ENCODE assay signal across 19 mouse cellular contexts in genomic region chr14:35197371-35197770, GRCm38 (mm10).
DNase-seq lines count a peak whose midpoint lies in the region; ATAC-seq lines count a peak whose summit lies in the region.
"Had no signal": no experiment of that assay in that cellular context is flagged by ENCODE, and none has a peak within 500 bp of the region (broad histone marks: within the 10 kb centered on the region; RNA-seq: fewer than 3 reads in every experiment).

No protein-coding gene starts in this region.

- ATAC-seq in intestine, embryonic 15.5 days = peak; percentile 94
- ATAC-seq in intestine, embryonic 16.5 days = peak; percentile 98
- peak; percentile 62 for ATAC-seq in stomach, embryonic 16.5 days (ENCODE audit: insufficient read depth, low FRiP score)
- no peak for ATAC-seq in forebrain, embryonic 11.5 days (replicated peaks; ENCODE audit: low FRiP score)
- ATAC-seq: forebrain, embryonic 14.5 days; forebrain, embryonic 16.5 days had no signal

- no peak for DNase-seq in frontal cortex, postnatal 14 days (ENCODE audit: low spot score in 2 of 2)
- no peak for DNase-seq in kidney, postnatal 4 days
- DNase-seq in forebrain, embryonic 11.5 days (ENCODE audit: low spot score) = no peak
- DNase-seq: adrenal gland, adult 2 months; adrenal gland, postnatal 10 days; adrenal gland, postnatal 25 days; cerebellum, adult 11-12 months; cerebellum, adult 2 months; cerebellum, adult 9-10 months; cerebellum, postnatal 10 days; cerebellum, postnatal 25 days had no signal

- H3K27me3 ChIP-seq in intestine, embryonic 15.5 days (replicated peaks) = no peaks in the 10 kb centered on the region
- no peaks in the 10 kb centered on the region for H3K27me3 ChIP-seq in intestine, embryonic 16.5 days (replicated peaks; ENCODE audit: control insufficient read depth, insufficient read depth, low read length)
- no peaks in the 10 kb centered on the region for H3K27me3 ChIP-seq in stomach, embryonic 16.5 days (ENCODE audit: control insufficient read depth, insufficient read depth, low read length)
- H3K27me3 ChIP-seq in forebrain, embryonic 11.5 days (ENCODE audit: control insufficient read depth, insufficient read depth, low read length) = no peaks in the 10 kb centered on the region
- H3K27me3 ChIP-seq: embryonic facial prominence, embryonic 12.5 days; forebrain, embryonic 12.5 days had no signal

- no peak overlapping the region for H3K27ac ChIP-seq in intestine, embryonic 15.5 days
- H3K27ac ChIP-seq in intestine, embryonic 16.5 days (ENCODE audit: low read length) = no peak overlapping the region
- H3K27ac ChIP-seq in stomach, embryonic 16.5 days (ENCODE audit: low read length) = no peak overlapping the region
- H3K27ac ChIP-seq in forebrain, embryonic 11.5 days (ENCODE audit: low read depth, low read length) = no peak overlapping the region
- H3K27ac ChIP-seq: embryonic facial prominence, embryonic 10.5 days; embryonic facial prominence, embryonic 12.5 days; forebrain, embryonic 12.5 days had no signal

- no peaks in the 10 kb centered on the region for H3K4me1 ChIP-seq in intestine, embryonic 15.5 days (replicated peaks)
- no peaks in the 10 kb centered on the region for H3K4me1 ChIP-seq in intestine, embryonic 16.5 days (ENCODE audit: control insufficient read depth, insufficient read depth, low read length)
- no peaks in the 10 kb centered on the region for H3K4me1 ChIP-seq in stomach, embryonic 16.5 days (ENCODE audit: control insufficient read depth, insufficient read depth, low read length)
- H3K4me1 ChIP-seq in forebrain, embryonic 11.5 days (replicated peaks; ENCODE audit: control insufficient read depth, insufficient read depth, low read length) = no peaks in the 10 kb centered on the region
- H3K4me1 ChIP-seq: embryonic facial prominence, embryonic 10.5 days; embryonic facial prominence, embryonic 12.5 days; forebrain, embryonic 12.5 days had no signal

- 59% methylated on average over 3 of the region's 3 CpGs for WGBS in intestine, embryonic 15.5 days
- 50% methylated on average over 3 of the region's 3 CpGs for WGBS in intestine, embryonic 16.5 days
- WGBS in stomach, embryonic 16.5 days = 68% methylated on average over 3 of the region's 3 CpGs
- WGBS in forebrain, embryonic 11.5 days = 92% methylated on average over 3 of the region's 3 CpGs

- H3K9me3 ChIP-seq in intestine, embryonic 15.5 days = no peaks in the 10 kb centered on the region
- no peaks in the 10 kb centered on the region for H3K9me3 ChIP-seq in intestine, embryonic 16.5 days (ENCODE audit: control insufficient read depth, low read length)
- no peaks in the 10 kb centered on the region for H3K9me3 ChIP-seq in stomach, embryonic 16.5 days (replicated peaks; ENCODE audit: control insufficient read depth, low read length)
- no peaks in the 10 kb centered on the region for H3K9me3 ChIP-seq in forebrain, embryonic 11.5 days (ENCODE audit: control insufficient read depth, low read length)
- H3K9me3 ChIP-seq: embryonic facial prominence, embryonic 10.5 days; embryonic facial prominence, embryonic 12.5 days; forebrain, embryonic 12.5 days had no signal

- H3K36me3 ChIP-seq in intestine, embryonic 15.5 days = no peaks in the 10 kb centered on the region
- H3K36me3 ChIP-seq in intestine, embryonic 16.5 days (ENCODE audit: control insufficient read depth, insufficient read depth, low read length) = no peaks in the 10 kb centered on the region
- H3K36me3 ChIP-seq in stomach, embryonic 16.5 days (ENCODE audit: control insufficient read depth, insufficient read depth, low read length) = no peaks in the 10 kb centered on the region
- no peaks in the 10 kb centered on the region for H3K36me3 ChIP-seq in forebrain, embryonic 11.5 days (ENCODE audit: control insufficient read depth, insufficient read depth, low read length)
- H3K36me3 ChIP-seq: embryonic facial prominence, embryonic 10.5 days; embryonic facial prominence, embryonic 12.5 days; forebrain, embryonic 12.5 days had no signal

- no peak overlapping the region for H3K4me2 ChIP-seq in intestine, embryonic 15.5 days (replicated peaks)
- no peak overlapping the region for H3K4me2 ChIP-seq in intestine, embryonic 16.5 days (ENCODE audit: low read depth, low read length)
- H3K4me2 ChIP-seq in stomach, embryonic 16.5 days (ENCODE audit: low read depth, low read length) = no peak overlapping the region
- no peak overlapping the region for H3K4me2 ChIP-seq in forebrain, embryonic 11.5 days (ENCODE audit: low read depth, low read length, severe bottlenecking)
- H3K4me2 ChIP-seq: embryonic facial prominence, embryonic 12.5 days; forebrain, embryonic 12.5 days had no signal

- no peak overlapping the region for H3K4me3 ChIP-seq in intestine, embryonic 15.5 days (replicated peaks)
- no peak overlapping the region for H3K4me3 ChIP-seq in intestine, embryonic 16.5 days (ENCODE audit: low read length)
- H3K4me3 ChIP-seq in stomach, embryonic 16.5 days (replicated peaks; ENCODE audit: low read length) = no peak overlapping the region
- H3K4me3 ChIP-seq in forebrain, embryonic 11.5 days (ENCODE audit: low read depth, low read length) = no peak overlapping the region
- H3K4me3 ChIP-seq: embryonic facial prominence, embryonic 10.5 days; embryonic facial prominence, embryonic 12.5 days; forebrain, embryonic 12.5 days had no signal

- H3K9ac ChIP-seq in intestine, embryonic 15.5 days = no peak overlapping the region
- no peak overlapping the region for H3K9ac ChIP-seq in intestine, embryonic 16.5 days (ENCODE audit: low read depth, low read length)
- no peak overlapping the region for H3K9ac ChIP-seq in stomach, embryonic 16.5 days (ENCODE audit: low read length)
- no peak overlapping the region for H3K9ac ChIP-seq in forebrain, embryonic 11.5 days (ENCODE audit: low read length)
- H3K9ac ChIP-seq: embryonic facial prominence, embryonic 12.5 days; forebrain, embryonic 12.5 days had no signal
